Mouse (Mus musculus) hematopoietic stem cell, adult 5-6 weeks (primary cell): ENCODE data around the gene Fbxo8. TPM values are rescaled to one million over a fixed set of nuclear protein-coding genes. Genes with fewer than 3 reads are reported as not detected.

Experiments
- total RNA-seq: library from RNA; stranded (forward); fragments of 172-1452, 232-1000 nt; gene quantifications from 2 replicates; pipeline ENCODE4 v1.2.3, GENCODE M21; 2017

Fbxo8 gene
- total RNA-seq, 1 experiment from 2014 or later = 10.8 TPM

Other genes with a start within 250 kb of the Fbxo8 start
- 39.8 and 57.7 TPM in 2 replicates for gene Cep44, start within 50 bp of the Fbxo8 start, total RNA-seq